Mouse (Mus musculus) kidney, embryonic 15.5 days (tissue): ENCODE measurements around the gene Ecel1. TPM values are rescaled to one million over a fixed set of nuclear protein-coding genes. Genes with fewer than 3 reads are reported as not detected.

Experiments used
- ATAC-seq: fragments of 200-750 bp; cut with Nextera tagmentation; replicated peaks from 2 replicates; pipeline ENCODE4 v1.8.0; 2017; ENCODE audit warnings: moderate TSS enrichment; ENCODE audit not compliant: low FRiP score
- H3K27ac ChIP-seq: fragments of 300-500 bp; sonication (generic); 2 replicates; pipeline ENCODE4 v1.5.1; 2015; ENCODE audit warnings: mild to moderate bottlenecking, inconsistent platforms
- H3K27me3 ChIP-seq: fragments of 300-500 bp; sonication (generic); 2 replicates; pipeline ENCODE4 v1.6.1; 2015; ENCODE audit warnings: inconsistent platforms
- H3K36me3 ChIP-seq: fragments of 300-500 bp; sonication (generic); 2 replicates; pipeline ENCODE4 v1.6.1; 2015; ENCODE audit warnings: inconsistent platforms
- H3K4me1 ChIP-seq: fragments of 300-500 bp; sonication (generic); 2 replicates; pipeline ENCODE4 v1.6.1; 2015; ENCODE audit warnings: inconsistent platforms
- H3K4me2 ChIP-seq: fragments of 300-500 bp; sonication (generic); 2 replicates; pipeline ENCODE4 v1.6.1; 2015; ENCODE audit warnings: moderate library complexity, mild to moderate bottlenecking, inconsistent platforms
- H3K4me3 ChIP-seq: fragments of 300-500 bp; sonication (generic); replicated peaks from 2 replicates; pipeline ENCODE4 v1.5.1; 2015; ENCODE audit warnings: mild to moderate bottlenecking, inconsistent platforms
- H3K9ac ChIP-seq: fragments of 300-500 bp; sonication (generic); 2 replicates; pipeline ENCODE4 v1.6.1; 2015; ENCODE audit warnings: mild to moderate bottlenecking, inconsistent platforms
- H3K9me3 ChIP-seq: fragments of 300-500 bp; sonication (generic); replicated peaks from 2 replicates; pipeline ENCODE4 v1.6.1; 2016; ENCODE audit warnings: inconsistent platforms
- WGBS: fragments of 180-500 bp; shearing (Covaris S2); methylation state at CpG from one replicate; pipeline ENCODE4 v1.1.7; 2015; ENCODE audit warnings: mixed read lengths; 5-methylcytosine and 5-hydroxymethylcytosine counted together
- polyA plus RNA-seq: library from polyadenylated mRNA; unstranded; fragments of >200 nt; fragmentation: Nextera tagmentation; extraction: Ambion mirVana; gene quantifications from 2 replicates; pipeline ENCODE4 v1.2.1, GENCODE M21; 2015

The Ecel1 gene
- polyA plus RNA-seq, 1 experiment from 2014 or later: 3.8 TPM

DNA sequence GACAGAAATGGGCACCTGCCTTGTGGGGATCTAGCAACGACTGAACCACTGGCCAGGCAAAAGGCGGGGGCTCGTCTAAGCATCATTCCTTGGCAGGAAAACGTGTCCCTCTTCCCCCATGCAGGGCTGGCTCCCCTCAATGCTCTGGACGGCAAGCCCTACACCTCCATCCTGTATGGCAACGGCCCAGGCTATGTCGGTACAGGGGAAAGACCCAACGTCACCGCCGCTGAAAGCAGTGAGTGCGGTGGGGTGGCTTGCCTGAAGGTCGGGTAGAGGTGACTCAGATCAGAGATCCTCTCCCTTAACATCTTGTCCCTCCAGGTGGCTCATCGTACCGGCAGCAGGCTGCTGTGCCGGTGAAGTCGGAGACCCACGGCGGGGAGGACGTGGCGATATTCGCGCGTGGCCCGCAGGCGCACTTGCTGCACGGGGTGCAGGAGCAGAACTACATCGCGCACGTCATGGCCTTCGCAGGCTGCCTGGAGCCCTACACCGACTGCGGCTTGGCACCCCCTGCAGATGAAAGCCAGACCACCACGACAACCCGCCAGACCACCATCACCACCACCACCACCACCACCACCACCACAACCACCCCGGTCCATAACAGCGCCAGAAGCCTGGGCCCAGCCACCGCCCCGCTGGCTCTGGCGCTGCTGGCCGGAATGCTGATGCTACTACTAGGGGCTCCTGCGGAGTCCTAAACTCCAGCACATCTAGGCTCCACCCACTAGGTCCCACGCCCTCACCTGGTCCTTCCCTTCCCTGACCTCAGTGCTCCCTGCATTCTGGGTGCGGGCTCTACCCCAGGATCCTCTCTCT lies 28.9 kb downstream of the Ecel1 start:
- peak overlapping the region; percentile 47 for H3K4me2 ChIP-seq

DNA sequence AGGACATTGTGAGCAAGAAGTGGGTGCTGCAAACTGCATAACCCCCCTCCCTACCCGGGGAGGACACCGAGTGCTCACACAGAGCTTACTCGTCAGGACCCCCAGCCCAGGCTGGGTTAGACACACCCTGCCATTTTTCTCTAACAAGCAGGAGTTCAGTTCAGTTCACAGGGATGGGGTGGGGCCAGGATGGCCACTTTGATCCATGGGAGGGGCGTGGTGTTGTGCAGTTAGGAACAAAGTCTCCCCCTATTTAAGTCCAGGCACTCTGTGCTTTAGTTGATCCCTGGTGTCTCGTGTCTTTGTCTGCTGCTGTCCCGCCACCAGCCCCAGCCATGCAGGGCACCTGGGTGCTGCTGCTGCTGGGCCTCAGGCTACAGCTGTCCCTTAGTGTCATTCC lies 31.6 kb downstream of the Ecel1 start, which contains the start of gene Akp3:
Akp3 (plus strand) TSS at position 301 of the 400 bp plus-strand sequence.
- Histone ChIP-seq H3K9me3 (no peaks in the 10 kb centered on the region), H3K4me1 (peaks cover 5% of the 10 kb centered on the region), H3K27ac (no peak within 1 kb of the TSS), H3K9ac (no peak within 1 kb of the TSS), H3K4me2 (no peak within 1 kb of the TSS), H3K4me3 (no peak within 1 kb of the TSS), H3K27me3 (peaks cover 39% of the 10 kb centered on the region), H3K36me3 (no peaks in the 10 kb centered on the region)
- 72% methylated on average over 6 of the region's 6 CpGs for WGBS
- ATAC-seq: no peak

More for the DNA sequence above, 28.9 kb downstream of the Ecel1 start:
- WGBS: 10% methylated on average over 43 of the region's 43 CpGs
- H3K36me3 ChIP-seq: no peaks in the 10 kb centered on the region
- no peak overlapping the region for H3K27ac ChIP-seq
- H3K4me3 ChIP-seq: peak overlapping the region; percentile 25
- H3K27me3 ChIP-seq: peaks cover 39% of the 10 kb centered on the region
- H3K9me3 ChIP-seq: no peaks in the 10 kb centered on the region
- ATAC-seq: no peak
- H3K4me1 ChIP-seq: peaks cover 5% of the 10 kb centered on the region
- no peak overlapping the region for H3K9ac ChIP-seq

DNA sequence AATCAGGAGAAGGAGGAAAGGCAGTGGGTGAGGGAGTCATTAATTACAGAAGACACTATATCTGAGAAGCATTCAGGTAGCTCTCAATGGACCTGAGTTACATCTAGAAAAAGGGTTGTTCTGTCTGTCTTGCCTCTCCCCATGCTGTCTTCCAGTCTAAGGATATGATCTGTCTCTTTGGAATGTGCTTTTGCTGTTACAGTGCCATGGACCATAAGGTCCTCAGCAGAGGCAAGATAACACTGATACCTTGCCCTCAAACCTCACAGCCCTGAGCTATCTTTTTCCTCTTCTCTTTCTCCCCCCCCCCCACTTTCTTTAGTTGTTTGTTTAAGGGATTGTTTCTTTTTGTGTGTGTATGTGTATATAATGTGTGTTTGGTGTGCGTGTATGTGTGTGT lies 41.5 kb downstream of the Ecel1 start:
- Histone ChIP-seq H3K9me3 (no peaks in the 10 kb centered on the region), H3K27me3 (no peaks in the 10 kb centered on the region), H3K27ac (no peak overlapping the region), H3K4me3 (no peak overlapping the region), H3K9ac (no peak overlapping the region), H3K4me1 (no peaks in the 10 kb centered on the region), H3K36me3 (no peaks in the 10 kb centered on the region), H3K4me2 (no peak overlapping the region)
- 85% methylated on average over 1 of the region's 1 CpGs for WGBS
- no peak for ATAC-seq

DNA sequence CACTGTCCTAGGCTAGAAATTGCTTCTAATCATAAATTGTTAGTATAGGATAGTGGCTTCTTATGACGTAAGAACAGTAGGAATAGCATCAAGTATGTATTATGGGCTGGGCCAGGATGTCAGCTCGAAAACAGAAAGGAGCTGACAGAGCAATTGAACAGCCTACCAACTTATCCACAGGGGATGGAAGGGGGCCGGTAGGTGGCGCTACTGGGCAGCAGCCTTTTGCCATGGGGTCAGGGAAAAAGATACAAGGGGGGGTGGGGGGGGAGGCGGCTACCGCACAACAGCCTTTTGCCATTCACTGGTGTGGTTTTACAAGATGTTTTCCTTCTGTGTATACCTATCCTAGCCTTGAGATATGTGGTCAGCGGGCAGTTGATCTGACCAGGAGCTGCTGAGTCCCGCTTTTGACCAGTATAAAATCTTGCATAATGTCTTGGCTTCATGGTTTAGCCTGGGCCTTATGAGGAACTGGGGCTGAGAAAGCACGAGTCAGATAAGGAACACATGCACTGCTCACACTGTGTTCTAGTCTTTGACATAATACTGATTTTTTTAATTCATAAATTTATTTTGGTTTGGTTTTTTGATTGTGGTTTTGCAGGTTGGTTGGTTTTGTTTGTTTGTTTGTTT lies 44.5 kb downstream of the Ecel1 start:
- ATAC-seq: no peak
- H3K4me3 ChIP-seq: no peak overlapping the region
- no peaks in the 10 kb centered on the region for H3K4me1 ChIP-seq
- H3K9me3 ChIP-seq: no peaks in the 10 kb centered on the region
- H3K4me2 ChIP-seq: no peak overlapping the region
- H3K27ac ChIP-seq: no peak overlapping the region
- H3K9ac ChIP-seq: no peak overlapping the region
- 43% methylated on average over 9 of the region's 9 CpGs for WGBS
- H3K27me3 ChIP-seq: no peaks in the 10 kb centered on the region
- H3K36me3 ChIP-seq: no peaks in the 10 kb centered on the region

DNA sequence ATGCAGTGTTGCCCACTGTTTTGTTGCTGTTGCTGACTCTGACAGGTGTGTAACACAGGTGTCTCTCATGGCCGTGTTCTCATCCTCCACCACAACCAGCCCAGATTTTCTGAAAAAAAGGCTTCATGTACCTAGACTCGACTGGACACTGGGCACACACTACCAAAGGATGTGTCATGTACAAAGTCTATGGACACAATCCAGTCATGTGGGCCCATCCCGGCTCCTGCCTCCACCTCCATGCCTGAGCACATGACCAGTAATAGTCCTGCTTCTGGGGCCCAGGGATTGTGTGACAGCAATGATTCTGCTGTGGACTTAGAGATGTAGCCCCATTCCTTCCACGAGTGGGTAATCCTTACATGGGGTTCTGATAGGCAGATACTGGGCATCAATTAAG lies 47.8 kb downstream of the Ecel1 start:
- H3K4me3 ChIP-seq: no peak overlapping the region
- WGBS: 90% methylated on average over 4 of the region's 4 CpGs
- no peaks in the 10 kb centered on the region for H3K27me3 ChIP-seq
- no peaks in the 10 kb centered on the region for H3K4me1 ChIP-seq
- no peaks in the 10 kb centered on the region for H3K36me3 ChIP-seq
- no peak for ATAC-seq
- no peak overlapping the region for H3K4me2 ChIP-seq
- no peaks in the 10 kb centered on the region for H3K9me3 ChIP-seq
- H3K9ac ChIP-seq: no peak overlapping the region
- H3K27ac ChIP-seq: no peak overlapping the region

DNA sequence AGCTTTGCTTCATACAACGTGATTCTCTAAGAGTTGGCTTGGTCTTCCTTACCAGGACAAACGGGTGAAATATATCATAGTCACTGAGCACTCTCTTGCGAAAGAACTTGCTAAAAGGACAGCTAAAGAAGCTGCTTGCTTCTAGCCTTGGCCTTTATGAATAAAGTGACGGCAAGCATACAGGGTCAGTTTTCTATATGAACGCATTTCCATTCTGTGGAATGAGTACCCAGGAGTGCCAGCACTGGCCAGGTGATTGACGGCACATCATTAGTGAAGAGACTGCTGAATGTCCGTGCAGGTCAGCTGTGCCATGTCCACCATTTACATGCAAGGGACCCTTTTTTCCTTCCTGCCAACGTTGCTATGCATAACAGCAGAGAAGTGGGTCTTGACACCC lies 49.8 kb downstream of the Ecel1 start:
- no peak for ATAC-seq
- WGBS: 77% methylated on average over 8 of the region's 8 CpGs
- H3K27ac ChIP-seq: no peak overlapping the region

DNA sequence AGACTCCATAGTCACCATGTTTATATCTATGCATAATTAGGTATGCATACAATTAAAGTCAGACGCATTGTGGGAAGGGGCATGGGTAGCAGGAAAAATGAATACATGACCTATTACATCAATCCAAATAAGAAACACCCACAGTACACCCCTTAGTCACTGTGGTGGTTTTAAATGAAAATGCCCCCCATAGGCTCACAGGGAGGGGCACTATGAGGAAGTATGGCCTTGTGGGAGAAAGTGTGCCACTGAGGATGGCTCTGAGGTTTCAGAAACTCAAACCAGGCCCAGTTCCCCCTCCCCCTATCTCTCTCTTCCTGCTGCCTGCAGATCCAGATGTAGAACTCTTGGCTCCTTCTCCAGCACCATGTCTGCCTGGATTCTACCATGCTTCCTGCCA lies 52.4 kb downstream of the Ecel1 start:
- H3K27me3 ChIP-seq: peaks cover 10% of the 10 kb centered on the region
- H3K27ac ChIP-seq: no peak overlapping the region
- no peak overlapping the region for H3K4me3 ChIP-seq
- WGBS: 81% methylated on average over 1 of the region's 1 CpGs
- no peaks in the 10 kb centered on the region for H3K4me1 ChIP-seq
- no peaks in the 10 kb centered on the region for H3K36me3 ChIP-seq
- no peaks in the 10 kb centered on the region for H3K9me3 ChIP-seq
- ATAC-seq: no peak
- no peak overlapping the region for H3K9ac ChIP-seq
- no peak overlapping the region for H3K4me2 ChIP-seq

More for the DNA sequence above, 49.8 kb downstream of the Ecel1 start:
- Histone ChIP-seq H3K4me3 (no peak overlapping the region), H3K36me3 (no peaks in the 10 kb centered on the region), H3K9ac (no peak overlapping the region), H3K4me2 (no peak overlapping the region), H3K9me3 (no peaks in the 10 kb centered on the region), H3K27me3 (no peaks in the 10 kb centered on the region), H3K4me1 (no peaks in the 10 kb centered on the region)

DNA sequence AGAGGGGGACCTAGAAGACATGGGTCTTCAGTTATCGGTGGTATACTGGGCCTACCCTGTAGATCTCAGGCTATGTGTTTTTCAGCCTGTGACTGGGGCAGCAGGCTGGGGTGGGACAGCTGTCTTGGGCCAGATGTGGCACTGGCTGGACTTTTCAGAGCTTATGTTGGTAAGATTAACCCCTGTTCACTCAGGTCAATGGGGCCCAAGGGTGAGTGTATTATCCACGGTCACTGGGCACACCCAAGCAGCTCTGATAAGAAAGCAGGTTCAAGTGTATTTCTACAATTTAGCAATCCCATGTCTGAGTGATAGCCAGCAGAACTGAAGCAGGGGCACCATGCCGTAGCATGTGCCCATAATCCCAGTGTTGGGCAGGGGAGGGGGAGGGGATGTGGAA lies 54.2 kb downstream of the Ecel1 start:
- no peak for ATAC-seq
- Histone ChIP-seq H3K9ac (no peak overlapping the region), H3K27me3 (peaks cover 18% of the 10 kb centered on the region), H3K27ac (no peak overlapping the region), H3K4me1 (peaks cover 6% of the 10 kb centered on the region; the same call in 1 of the 2 replicates), H3K36me3 (no peaks in the 10 kb centered on the region), H3K9me3 (no peaks in the 10 kb centered on the region), H3K4me2 (no peak overlapping the region), H3K4me3 (no peak overlapping the region)
- WGBS: 85% methylated on average over 3 of the region's 3 CpGs

DNA sequence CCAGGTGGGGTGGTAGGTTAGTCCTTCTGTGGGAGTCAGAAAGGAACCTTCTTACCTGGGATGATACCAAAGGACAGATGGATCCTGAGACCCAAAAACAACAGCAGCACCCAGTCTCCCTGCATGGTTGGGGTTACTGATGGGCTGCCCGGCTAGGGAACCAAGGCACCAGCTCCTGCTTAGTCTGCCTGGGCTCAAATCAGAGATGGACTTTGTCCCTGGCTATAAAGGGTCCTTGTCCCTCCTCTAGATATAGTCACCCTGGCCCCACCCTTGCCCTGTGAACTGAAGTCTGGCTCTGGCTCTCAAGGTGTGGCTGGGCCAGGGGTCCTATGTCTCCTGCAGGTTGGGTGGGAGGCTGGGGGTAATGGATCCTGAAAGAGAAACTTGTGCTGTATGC lies 54.9 kb downstream of the Ecel1 start, which contains the start of gene Alpi:
Alpi (minus strand) TSS at position 196 of the 400 bp plus-strand sequence.
- H3K4me1 ChIP-seq: peaks cover 6% of the 10 kb centered on the region; the same call in 1 of the 2 replicates
- no peak within 1 kb of the TSS for H3K4me3 ChIP-seq
- no peak within 1 kb of the TSS for H3K27ac ChIP-seq
- H3K9ac ChIP-seq: no peak within 1 kb of the TSS
- H3K27me3 ChIP-seq: peaks cover 22% of the 10 kb centered on the region
- WGBS: 100% methylated on average over 1 of the region's 1 CpGs
- no peak for ATAC-seq
- H3K9me3 ChIP-seq: no peaks in the 10 kb centered on the region
- no peak within 1 kb of the TSS for H3K4me2 ChIP-seq
- H3K36me3 ChIP-seq: no peaks in the 10 kb centered on the region

DNA sequence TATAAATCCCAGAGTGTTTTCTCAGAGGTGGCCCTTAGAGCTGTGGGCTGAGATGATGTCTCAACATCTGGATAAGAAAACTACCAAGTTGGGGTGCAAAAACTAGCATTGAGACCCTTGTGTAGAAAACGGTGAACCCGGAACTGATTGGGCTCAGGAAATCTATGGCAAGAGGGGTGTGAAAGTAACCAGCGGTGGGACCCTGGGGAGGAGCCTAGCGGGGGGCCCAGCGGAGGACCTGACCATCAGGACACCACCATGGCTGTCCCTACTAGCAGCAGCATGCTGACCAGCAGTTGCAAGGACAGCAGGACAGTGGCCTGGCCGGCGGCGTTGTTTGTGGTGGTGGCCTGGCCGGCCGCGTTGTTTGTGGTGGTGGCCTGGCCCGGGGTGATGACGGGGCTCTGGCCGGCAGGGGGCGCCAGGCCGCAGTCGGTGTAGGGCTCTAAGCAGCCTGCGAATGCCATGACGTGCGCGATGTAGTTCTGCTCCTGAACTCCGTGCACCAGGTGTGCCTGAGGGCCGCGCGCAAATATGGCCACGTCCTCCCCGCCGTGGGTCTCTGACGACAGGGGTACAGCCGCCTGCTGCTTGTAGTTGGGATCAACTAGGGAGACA lies 57.9 kb downstream of the Ecel1 start:
- no peak overlapping the region for H3K27ac ChIP-seq
- ATAC-seq: peak; percentile 77
- H3K4me3 ChIP-seq: 0 out of 2 replicates have a peak overlapping the region, but pooled peaks have one; percentile 6
- H3K9me3 ChIP-seq: no peaks in the 10 kb centered on the region
- H3K4me1 ChIP-seq: peaks cover 6% of the 10 kb centered on the region; the same call in 1 of the 2 replicates
- peaks cover 22% of the 10 kb centered on the region for H3K27me3 ChIP-seq
- 12% methylated on average over 30 of the region's 30 CpGs for WGBS
- no peaks in the 10 kb centered on the region for H3K36me3 ChIP-seq
- no peak overlapping the region for H3K9ac ChIP-seq
- peak overlapping the region; percentile 50 for H3K4me2 ChIP-seq
